ENCODE assay signal across 19 mouse cellular contexts in the genomic region with DNA sequence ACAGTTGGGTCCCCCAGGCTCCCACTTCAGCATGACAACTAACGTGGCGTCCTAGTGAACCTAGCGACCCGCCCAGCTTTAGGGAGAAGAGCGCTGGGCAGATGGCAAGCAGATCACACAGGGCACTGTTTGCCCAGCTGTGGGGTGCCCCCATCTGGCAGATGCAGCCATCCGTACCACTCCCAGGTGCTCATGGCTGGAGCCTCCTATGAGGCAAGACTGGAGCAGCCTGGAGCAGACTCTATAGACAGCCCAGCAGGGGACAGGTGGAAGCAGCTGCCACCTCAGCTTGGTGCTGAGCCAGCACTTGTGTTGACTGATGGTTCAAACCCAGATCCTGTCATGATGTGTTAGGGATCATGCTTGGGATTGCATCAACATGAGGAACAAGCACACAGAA. TPM values are rescaled to one million over a fixed set of nuclear protein-coding genes. Genes with fewer than 3 reads are reported as not detected.
DNase-seq lines count a peak whose midpoint lies in the region; ATAC-seq and TF ChIP-seq lines count a peak whose summit lies in the region.
"Had no signal": no experiment of that assay in that cellular context is flagged by ENCODE, and none has a peak within 500 bp of the region (broad histone marks: within the 10 kb centered on the region; RNA-seq: fewer than 3 reads in every experiment).

No protein-coding gene starts in this region.

- H3K4me2 ChIP-seq in forebrain, embryonic 14.5 days (ENCODE audit: low read length): no peak overlapping the region
- no peak overlapping the region for H3K4me2 ChIP-seq in forebrain, postnatal 0 days (ENCODE audit: low read depth)
- no peak overlapping the region for H3K4me2 ChIP-seq in intestine, embryonic 16.5 days (ENCODE audit: low read depth, low read length)
- H3K4me2 ChIP-seq: heart, embryonic 12.5 days; limb, embryonic 15.5 days; lung, embryonic 15.5 days; midbrain, embryonic 15.5 days had no signal

- H3K27ac ChIP-seq in forebrain, embryonic 14.5 days (ENCODE audit: low read depth, low read length): no peak overlapping the region
- no peak overlapping the region for H3K27ac ChIP-seq in forebrain, postnatal 0 days (ENCODE audit: low read depth, low read length)
- H3K27ac ChIP-seq in layer of hippocampus, adult 2 months: peak overlapping the region; percentile 39; the same call in 1 of the 2 replicates
- H3K27ac ChIP-seq in intestine, embryonic 16.5 days (ENCODE audit: low read length): no peak overlapping the region
- H3K27ac ChIP-seq: limb, embryonic 15.5 days; lung, embryonic 15.5 days; midbrain, embryonic 15.5 days had no signal

- H3K9me3 ChIP-seq in forebrain, embryonic 14.5 days (replicated peaks; ENCODE audit: control insufficient read depth, low read length): no peaks in the 10 kb centered on the region
- H3K9me3 ChIP-seq in forebrain, postnatal 0 days (ENCODE audit: low read length): no peaks in the 10 kb centered on the region
- H3K9me3 ChIP-seq in intestine, embryonic 16.5 days (ENCODE audit: control insufficient read depth, low read length): no peaks in the 10 kb centered on the region
- H3K9me3 ChIP-seq: G1E; heart, embryonic 12.5 days; limb, embryonic 15.5 days; lung, embryonic 15.5 days; midbrain, embryonic 15.5 days had no signal

- H3K27me3 ChIP-seq in forebrain, embryonic 14.5 days (replicated peaks; ENCODE audit: control insufficient read depth, insufficient read depth, low read length): no peaks in the 10 kb centered on the region
- no peaks in the 10 kb centered on the region for H3K27me3 ChIP-seq in forebrain, postnatal 0 days (ENCODE audit: insufficient read depth, low read length)
- H3K27me3 ChIP-seq in intestine, embryonic 16.5 days (replicated peaks; ENCODE audit: control insufficient read depth, insufficient read depth, low read length): no peaks in the 10 kb centered on the region
- H3K27me3 ChIP-seq: limb, embryonic 15.5 days; lung, embryonic 15.5 days; midbrain, embryonic 15.5 days had no signal

- no peak overlapping the region for H3K4me3 ChIP-seq in forebrain, embryonic 14.5 days (ENCODE audit: low read depth, low read length)
- no peak overlapping the region for H3K4me3 ChIP-seq in forebrain, postnatal 0 days (ENCODE audit: low read depth, low read length)
- no peak overlapping the region for H3K4me3 ChIP-seq in layer of hippocampus, adult 2 months
- no peak overlapping the region for H3K4me3 ChIP-seq in intestine, embryonic 16.5 days (ENCODE audit: low read length)
- H3K4me3 ChIP-seq: heart, embryonic 12.5 days; limb, embryonic 15.5 days; lung, embryonic 15.5 days; midbrain, embryonic 15.5 days had no signal

- H3K9ac ChIP-seq in forebrain, embryonic 14.5 days (ENCODE audit: low read length): no peak overlapping the region
- H3K9ac ChIP-seq in forebrain, postnatal 0 days: no peak overlapping the region
- H3K9ac ChIP-seq in intestine, embryonic 16.5 days (ENCODE audit: low read depth, low read length): no peak overlapping the region
- H3K9ac ChIP-seq: heart, embryonic 12.5 days; limb, embryonic 15.5 days; lung, embryonic 15.5 days; midbrain, embryonic 15.5 days had no signal

- TF ChIP-seq POLR2A in brain, embryonic 14.5 days (IDR thresholded peaks at IDR 0.05; ENCODE audit: borderline replicate concordance, extremely low read depth, insufficient read depth, insufficient read length, poor library complexity, severe bottlenecking): no peak

- no peak for DNase-seq in forebrain, embryonic 14.5 days (ENCODE audit: low spot score)
- no peak for DNase-seq in forebrain, postnatal 0 days
- no peak for DNase-seq in layer of hippocampus, adult 2 months (ENCODE audit: low spot score in 2 of 2)
- DNase-seq in layer of hippocampus, adult 8-10 months (ENCODE audit: low spot score in 2 of 2): no peak
- DNase-seq in brain, embryonic 14.5 days (ENCODE audit: low read depth): peak; percentile 39
- no peak for DNase-seq in adrenal gland, postnatal 25 days
- DNase-seq: adrenal gland, postnatal 36 days; cerebellum, adult 11 months; embryo, embryonic 11 days; layer of hippocampus, postnatal 36 days; right cerebral cortex, postnatal 14 days; thymus, postnatal 25 days had no signal

- 81% methylated on average over 6 of the region's 6 CpGs for WGBS in forebrain, embryonic 14.5 days
- 82% methylated on average over 6 of the region's 6 CpGs for WGBS in forebrain, postnatal 0 days
- WGBS in intestine, embryonic 16.5 days: 72% methylated on average over 6 of the region's 6 CpGs

- 0 out of 2 replicates have a peak, but pooled peaks have one; percentile 40 for ATAC-seq in forebrain, embryonic 14.5 days
- ATAC-seq in forebrain, postnatal 0 days: no peak
- ATAC-seq in intestine, embryonic 16.5 days: peak; percentile 55; the same call in 1 of the 2 replicates
- ATAC-seq in frontal cortex, adult (ENCODE audit: low TSS enrichment): no peak
- ATAC-seq: midbrain, embryonic 15.5 days had no signal

- TF ChIP-seq CTCF in forebrain, postnatal 0 days (IDR thresholded peaks at IDR 0.05; ENCODE audit: low read depth): no peak
- peak; percentile 15; the same call in 1 of the 2 replicates for TF ChIP-seq CTCF in layer of hippocampus, adult 2 months (conservative IDR thresholded peaks at IDR 0.05)
- no peak for TF ChIP-seq CTCF in brain, embryonic 14.5 days (IDR thresholded peaks at IDR 0.05; ENCODE audit: borderline replicate concordance, extremely low read depth, insufficient read depth, insufficient read length)

- H3K36me3 ChIP-seq in forebrain, embryonic 14.5 days (ENCODE audit: control insufficient read depth, insufficient read depth, low read length): peaks cover 62% of the 10 kb centered on the region
- peaks cover 64% of the 10 kb centered on the region for H3K36me3 ChIP-seq in forebrain, postnatal 0 days (ENCODE audit: insufficient read depth)
- H3K36me3 ChIP-seq in intestine, embryonic 16.5 days (ENCODE audit: control insufficient read depth, insufficient read depth, low read length): no peaks in the 10 kb centered on the region
- H3K36me3 ChIP-seq: G1E; heart, embryonic 12.5 days; limb, embryonic 15.5 days; lung, embryonic 15.5 days had no signal

- H3K4me1 ChIP-seq in forebrain, embryonic 14.5 days (ENCODE audit: control insufficient read depth, insufficient read depth, low read length): no peaks in the 10 kb centered on the region
- no peaks in the 10 kb centered on the region for H3K4me1 ChIP-seq in forebrain, postnatal 0 days (ENCODE audit: insufficient read depth)
- H3K4me1 ChIP-seq in intestine, embryonic 16.5 days (ENCODE audit: control insufficient read depth, insufficient read depth, low read length): no peaks in the 10 kb centered on the region
- H3K4me1 ChIP-seq: limb, embryonic 15.5 days; lung, embryonic 15.5 days; midbrain, embryonic 15.5 days had no signal

RNA-seq across cellular contexts. Expression of a gene that starts 33.9 kb away (rescaled TPM):
- polyA plus RNA-seq in forebrain, embryonic 14.5 days (2014; fragmentation: Nextera tagmentation; extraction: Ambion mirVana): 55.8 and 61.7 TPM in 2 replicates
- 41.9 and 43.3 TPM in 2 replicates for total RNA-seq in forebrain, postnatal 0 days (2014; rRNA removed)
- 37.3 and 40.1 TPM in 2 replicates for polyA plus RNA-seq in forebrain, postnatal 0 days (2015; fragmentation: Nextera tagmentation; extraction: Ambion mirVana)
- 10 to 100 TPM; 18.5 to 21.0 TPM for total RNA-seq in layer of hippocampus, adult 2 months (2021)
- total RNA-seq in layer of hippocampus, adult 8-10 months (2022): 10 to 100 TPM; 19.5 to 22.9 (median 22.1) TPM
- polyA plus RNA-seq in brain, embryonic 14.5 days (2012; rRNA removed): 58.0 and 59.4 TPM in 2 replicates
- polyA plus RNA-seq in intestine, embryonic 16.5 days (2015; fragmentation: Nextera tagmentation; extraction: Ambion mirVana): 51.0 and 51.7 TPM in 2 replicates
- 40.8 and 43.5 TPM in 2 replicates for total RNA-seq in adrenal gland, postnatal 25 days (2021)

RNA-seq across cellular contexts. Expression of a gene that starts 56.5 kb away (rescaled TPM):
- 32.5 and 40.5 TPM in 2 replicates for polyA plus RNA-seq in forebrain, embryonic 14.5 days (2014; fragmentation: Nextera tagmentation; extraction: Ambion mirVana)
- total RNA-seq in forebrain, postnatal 0 days (2014; rRNA removed): 120 and 145 TPM in 2 replicates
- polyA plus RNA-seq in forebrain, postnatal 0 days (2015; fragmentation: Nextera tagmentation; extraction: Ambion mirVana): 81.0 and 133 TPM in 2 replicates
- total RNA-seq in layer of hippocampus, adult 2 months (2021): 100 to 1,000 TPM; 429 to 449 TPM
- total RNA-seq in layer of hippocampus, adult 8-10 months (2022): 100 to 1,000 TPM; 390 to 451 (median 427) TPM
- polyA plus RNA-seq in brain, embryonic 14.5 days (2012; rRNA removed): 54.5 and 125 TPM in 2 replicates
- polyA plus RNA-seq in intestine, embryonic 16.5 days (2015; fragmentation: Nextera tagmentation; extraction: Ambion mirVana): 4.5 TPM in 2 replicates
- total RNA-seq in adrenal gland, postnatal 25 days (2021): 2.1 TPM in 2 replicates
- polyA plus RNA-seq: G1E had no signal

Comparison
In these comparisons a context has a peak if more than half of its experiments do, and no peak if none do; other contexts are left out.
1. ATAC-seq: peak in forebrain, embryonic 14.5 days (single experiment) and intestine, embryonic 16.5 days (single experiment); none in forebrain, postnatal 0 days (single experiment) and frontal cortex, adult (single experiment).
2. RNA of a gene that starts 56.5 kb away (total RNA-seq): 429 to 449 TPM in layer of hippocampus, adult 2 months, 390 to 451 TPM in layer of hippocampus, adult 8-10 months and 120 to 145 TPM in forebrain, postnatal 0 days; 2.1 TPM in adrenal gland, postnatal 25 days; every median in the first group is over 10 times any median in the second.